Mouse (Mus musculus) cerebellum, adult 2 months (tissue): ENCODE results near the gene Fbxl20. TPM values are rescaled to one million over a fixed set of nuclear protein-coding genes. Genes with fewer than 3 reads are reported as not detected.

Source experiments
- DNase-seq, 2 experiments: peaks; one replicate each; pipeline ENCODE4 v3.0.0; 2021
- H3K27ac ChIP-seq: fragments of 200-500 bp; 2 replicates; pipeline ENCODE4 v1.5.1; 2012; ENCODE audit warnings: low read length, control low read depth, inconsistent platforms; ENCODE audit not compliant: insufficient read depth
- H3K27me3 ChIP-seq: fragments of 200-500 bp; 2 replicates; pipeline ENCODE4 v1.6.1; 2012; ENCODE audit warnings: inconsistent platforms, mild to moderate bottlenecking, low read length, moderate library complexity; ENCODE audit not compliant: control insufficient read depth, insufficient read depth
- H3K4me1 ChIP-seq: fragments of 200-500 bp; 2 replicates; pipeline ENCODE4 v1.6.1; 2011; ENCODE audit warnings: low read length; ENCODE audit not compliant: control insufficient read depth, insufficient read depth
- H3K4me3 ChIP-seq: fragments of 200-500 bp; replicated peaks from 2 replicates; pipeline ENCODE3; 2011; ENCODE audit warnings: mild to moderate bottlenecking, low read depth, low read length, control low read depth; ENCODE audit not compliant: insufficient read depth
- CTCF ChIP-seq: fragments of 200-500 bp; IDR thresholded peaks from 2 replicates; pipeline ENCODE4 v1.5.1; 2011; ENCODE audit warnings: low read depth, mild to moderate bottlenecking, control low read depth, low read length, moderate library complexity, borderline replicate concordance; ENCODE audit not compliant: insufficient read depth
- POLR2A ChIP-seq: fragments of 200-500 bp; IDR thresholded peaks from 2 replicates; pipeline ENCODE4 v1.6.1; 2011; ENCODE audit warnings: low read length, control low read depth, borderline replicate concordance; ENCODE audit not compliant: insufficient read depth
- WGBS: fragments of 180-500 bp; shearing (Covaris S2); methylation state at CpG from one replicate; pipeline ENCODE4 v1.1.7; 2018; 5-methylcytosine and 5-hydroxymethylcytosine counted together
- polyA plus RNA-seq: library from polyadenylated mRNA; depleted of rRNA; stranded (reverse); fragments of >200 nt; gene quantifications from 2 replicates; pipeline ENCODE4 v1.2.3, GENCODE M21; 2012

The Fbxl20 gene
- polyA plus RNA-seq, 1 experiment, result 23.0 TPM

DNA sequence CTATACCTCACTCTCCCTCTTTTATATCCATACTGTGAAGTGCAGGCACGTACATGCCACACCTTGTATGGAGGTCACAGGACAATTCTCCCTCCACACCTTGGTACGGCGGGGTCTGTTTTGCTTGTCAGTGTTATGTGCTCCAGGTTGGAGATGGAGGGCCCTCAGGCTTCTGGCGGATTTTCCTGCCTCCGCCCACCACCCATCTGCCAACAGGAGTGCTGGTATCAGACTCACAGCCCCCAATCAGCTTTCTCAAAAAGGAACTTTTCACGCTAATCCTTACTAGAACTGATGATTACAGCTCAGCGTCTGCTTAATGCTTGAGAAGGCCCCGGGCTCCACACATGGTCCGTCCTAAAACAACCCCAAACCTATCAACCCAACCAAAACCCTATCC, 64.1 kb downstream of the Fbxl20 start:
- Histone ChIP-seq H3K4me1 (no peaks in the 10 kb centered on the region), H3K27ac (no peak overlapping the region), H3K4me3 (no peak overlapping the region), H3K27me3 (no peaks in the 10 kb centered on the region)
- TF ChIP-seq POLR2A, result no peak
- WGBS, result 78% methylated on average over 9 of the region's 9 CpGs
- no peak for DNase-seq

DNA sequence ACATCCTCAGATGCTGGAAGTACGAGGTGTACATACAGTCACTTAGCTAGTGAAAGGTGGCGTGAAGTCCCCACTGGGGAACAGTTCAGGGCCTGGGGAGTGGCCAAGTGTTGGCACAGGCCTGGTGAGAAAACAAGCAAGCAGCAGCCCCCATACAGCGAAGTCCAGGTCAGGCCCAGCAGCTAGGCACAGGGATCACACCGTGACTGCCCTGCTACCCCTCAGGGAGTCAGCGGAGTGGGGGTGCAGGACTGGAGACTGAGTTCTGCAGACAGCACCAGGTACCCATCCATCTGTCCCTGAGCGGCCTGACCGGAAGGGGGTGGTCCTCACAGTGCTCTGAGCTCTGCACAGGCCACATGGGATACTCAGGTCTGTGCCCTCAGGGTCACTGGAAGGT, 67.5 kb downstream of the Fbxl20 start:
- Histone ChIP-seq H3K27ac (no peak overlapping the region), H3K27me3 (no peaks in the 10 kb centered on the region), H3K4me3 (no peak overlapping the region), H3K4me1 (no peaks in the 10 kb centered on the region)
- WGBS, result 73% methylated on average over 7 of the region's 7 CpGs
- TF ChIP-seq POLR2A, result no peak
- TF ChIP-seq CTCF, result no peak
- DNase-seq, result no peak

DNA sequence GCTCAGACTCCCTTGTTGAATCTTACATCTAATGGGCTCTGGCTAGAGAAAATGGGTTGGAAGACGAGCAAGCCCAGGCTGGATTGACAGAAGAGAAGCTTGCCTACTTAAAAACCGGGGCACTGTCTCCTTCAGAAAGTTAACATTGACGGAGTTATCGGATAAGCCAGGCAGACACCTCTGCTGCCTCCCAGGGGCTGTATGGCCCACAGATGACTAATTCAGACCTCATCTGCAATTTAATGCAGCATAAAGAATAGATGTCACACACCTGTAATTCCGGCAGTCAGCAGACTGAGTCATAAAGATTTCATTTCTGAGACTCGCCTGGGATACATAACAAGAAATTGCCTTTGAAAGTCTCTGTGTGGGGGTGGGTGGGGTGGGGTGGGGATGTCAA, 69.8 kb downstream of the Fbxl20 start:
- DNase-seq, result no peak

DNA sequence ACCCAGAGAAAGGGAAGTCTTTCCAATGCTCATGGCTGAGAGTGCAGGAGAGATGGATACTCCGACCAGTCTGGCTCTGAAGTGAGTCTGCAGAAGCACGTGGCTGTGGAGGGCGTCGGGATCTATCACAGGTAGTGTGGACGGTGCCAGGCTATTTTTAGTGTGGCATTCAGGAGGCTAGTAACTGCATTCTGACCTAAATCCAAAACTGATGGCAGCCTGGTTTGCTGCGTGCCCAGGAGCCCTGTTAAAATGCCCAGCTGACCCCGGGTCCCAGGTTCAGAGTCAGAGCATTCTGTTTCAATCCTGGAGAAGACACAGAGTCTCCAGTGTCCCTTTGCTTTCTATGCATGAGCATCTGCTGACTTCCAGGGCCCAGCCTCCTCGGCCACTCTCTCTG, 73.1 kb downstream of the Fbxl20 start:
- H3K27ac ChIP-seq, result no peak overlapping the region
- H3K27me3 ChIP-seq, result no peaks in the 10 kb centered on the region

More for the DNA sequence above, 69.8 kb downstream of the Fbxl20 start:
- WGBS, result 84% methylated on average over 6 of the region's 6 CpGs
- TF ChIP-seq POLR2A (no peak), CTCF (no peak)
- Histone ChIP-seq H3K27ac (no peak overlapping the region), H3K27me3 (no peaks in the 10 kb centered on the region), H3K4me1 (peaks cover 5% of the 10 kb centered on the region), H3K4me3 (no peak overlapping the region)

DNA sequence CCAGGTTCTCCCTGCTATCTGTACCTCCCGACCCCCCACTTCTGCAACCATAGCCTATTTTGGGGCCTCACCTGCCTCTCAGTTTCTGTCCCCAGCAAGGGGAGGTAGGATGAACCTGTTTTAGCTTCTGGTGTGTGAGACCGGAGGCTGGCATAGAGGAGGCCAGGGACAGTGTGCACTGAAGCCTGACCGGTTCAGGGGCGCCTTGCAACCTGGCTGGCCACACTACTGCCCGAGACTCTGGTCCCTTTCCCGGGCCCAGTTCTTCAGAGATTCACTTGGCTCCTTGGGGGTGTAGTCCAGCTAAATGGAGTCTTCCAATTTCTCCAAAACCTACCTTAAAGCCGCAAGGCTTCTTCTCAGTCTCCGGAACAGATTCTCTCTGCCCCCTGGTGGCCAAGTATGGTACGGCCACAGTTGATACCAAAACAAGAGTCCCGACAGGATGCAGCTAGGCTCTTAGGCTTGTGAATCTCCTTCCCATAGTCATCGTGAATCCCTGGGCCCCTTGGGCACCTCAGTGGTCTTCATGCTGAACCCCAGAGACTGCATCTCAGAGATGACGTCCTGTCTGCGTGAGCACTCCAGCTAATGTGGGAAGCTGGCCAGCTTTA, 74.9 kb downstream of the Fbxl20 start:
- peak; percentile 85 to 94 for DNase-seq
- H3K27ac ChIP-seq, result no peak overlapping the region
- peaks cover 5% of the 10 kb centered on the region for H3K4me1 ChIP-seq
- WGBS, result 7% methylated on average over 13 of the region's 13 CpGs
- TF ChIP-seq CTCF, result peak; percentile 87
- TF ChIP-seq POLR2A, result no peak
- H3K4me3 ChIP-seq, result peak overlapping the region; percentile 19
- no peaks in the 10 kb centered on the region for H3K27me3 ChIP-seq

More for the DNA sequence above, 73.1 kb downstream of the Fbxl20 start:
- no peak overlapping the region for H3K4me3 ChIP-seq
- DNase-seq, result peak in 1 of 2 experiments; percentile 53
- no peak for TF ChIP-seq POLR2A
- TF ChIP-seq CTCF, result no peak
- peaks cover 5% of the 10 kb centered on the region for H3K4me1 ChIP-seq
- WGBS, result 16% methylated on average over 8 of the region's 8 CpGs

DNA sequence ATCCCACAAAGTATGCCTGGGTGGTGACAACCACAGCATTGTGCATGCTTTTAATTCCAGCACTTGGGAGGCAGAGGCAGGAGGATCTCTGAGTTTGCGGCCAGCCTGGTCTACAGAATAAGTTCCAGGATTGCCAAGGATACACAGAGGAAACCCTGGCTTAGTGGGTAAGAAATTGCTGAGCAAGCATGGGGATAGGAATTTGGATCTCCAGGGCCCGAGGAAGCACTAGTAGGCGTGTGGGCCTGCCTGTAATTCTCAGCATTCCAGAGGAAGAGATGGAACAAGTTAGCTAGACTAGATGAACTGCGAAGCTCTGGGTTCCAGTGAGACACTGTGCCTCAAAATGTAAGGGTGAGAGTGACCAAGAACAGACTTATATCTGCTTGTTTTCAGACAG, 76.8 kb downstream of the Fbxl20 start:
- 98% methylated on average over 4 of the region's 4 CpGs for WGBS
- TF ChIP-seq POLR2A, result no peak
- TF ChIP-seq CTCF, result no peak

DNA sequence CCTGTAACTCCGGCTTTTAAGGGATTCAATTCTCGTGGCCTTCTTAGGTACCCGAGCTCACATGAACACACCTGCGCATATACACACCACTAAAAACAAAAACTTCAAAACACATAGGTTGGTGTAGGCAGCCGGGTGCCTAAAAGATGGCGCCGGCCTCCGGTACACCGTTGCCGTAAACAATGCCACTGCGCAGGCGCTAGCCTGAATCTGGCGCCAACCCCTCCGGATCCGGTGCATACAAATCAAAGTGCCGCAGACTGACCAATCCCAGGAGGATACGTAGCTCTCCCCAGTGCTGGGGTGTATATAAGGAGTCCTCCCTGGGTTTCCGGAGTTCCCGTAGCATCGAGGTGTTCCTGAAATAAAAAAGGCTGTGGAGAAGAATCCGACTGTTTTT, 82.9 kb downstream of the Fbxl20 start:
- DNase-seq, result no peak
- no peak overlapping the region for H3K27ac ChIP-seq
- no peak overlapping the region for H3K4me3 ChIP-seq
- no peaks in the 10 kb centered on the region for H3K4me1 ChIP-seq
- 96% methylated on average over 21 of the region's 21 CpGs for whole genome bisulfite sequencing
- H3K27me3 ChIP-seq, result no peaks in the 10 kb centered on the region
- TF ChIP-seq CTCF (no peak), POLR2A (no peak)

More for the DNA sequence above, 76.8 kb downstream of the Fbxl20 start:
- DNase-seq, result no peak
- no peaks in the 10 kb centered on the region for H3K27me3 ChIP-seq
- H3K4me1 ChIP-seq, result peaks cover 5% of the 10 kb centered on the region
- no peak overlapping the region for H3K27ac ChIP-seq
- no peak overlapping the region for H3K4me3 ChIP-seq

DNA sequence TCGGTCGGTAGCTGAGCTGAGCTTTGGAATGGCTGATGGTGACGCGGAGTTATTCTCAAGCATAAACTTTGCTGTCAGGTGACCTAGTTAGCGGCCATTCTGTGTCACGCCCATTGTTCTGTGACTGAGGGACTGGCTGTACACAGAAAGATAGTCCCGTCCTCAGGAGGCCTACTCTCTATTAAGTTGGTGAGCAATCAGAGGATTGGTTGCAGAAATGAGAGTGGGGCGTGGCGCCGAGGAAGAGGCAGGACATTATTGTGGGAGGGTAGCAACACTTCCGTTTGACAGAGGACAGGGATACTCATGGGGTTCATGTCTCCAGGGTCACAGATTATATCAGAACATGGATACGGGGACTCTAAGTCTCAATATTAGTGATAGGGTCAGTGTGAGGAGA, 84.0 kb downstream of the Fbxl20 start:
- no peak overlapping the region for H3K27ac ChIP-seq
- no peak for DNase-seq
- H3K4me3 ChIP-seq, result no peak overlapping the region
- 91% methylated on average over 12 of the region's 12 CpGs for WGBS
- no peaks in the 10 kb centered on the region for H3K4me1 ChIP-seq
- no peak for TF ChIP-seq CTCF
- no peak for TF ChIP-seq POLR2A
- H3K27me3 ChIP-seq, result no peaks in the 10 kb centered on the region
